Mouse (Mus musculus) mouse trophoblast stem cell (cell line): ENCODE data around the gene Syk.

ENCODE experiments used
- in situ Hi-C, 2 experiments: fragments of 300-500 bp; cut with MseI, MboI; formaldehyde crosslinking; loops; 2 replicates in 1 of 2; 3 replicates in 1 of 2; pipeline ENCODE4 v1.15.1; 2025

Syk gene

GRCm38 (mm10) chr13:52597092-52597678, 14.2 kb downstream of the Syk start:
- in situ Hi-C loops, result no loop called here

GRCm38 (mm10) chr13:52598233-52598632, 15.3 kb downstream of the Syk start:
- in situ Hi-C loops, result no loop called here

- in situ Hi-C loops, result loop anchor here in 1 of 2 experiments (25.0 kb wide), 1 partner anchor 763 kb away; the partner anchor contains the start of gene Gadd45g
These were observed 17.2 kb downstream of the Syk start for GRCm38 (mm10) chr13:52600015-52600643.

GRCm38 (mm10) chr13:52602752-52603151, 19.8 kb downstream of the Syk start:
- in situ Hi-C loops, result loop anchor here in 1 of 2 experiments (25.0 kb wide), 1 partner anchor 765 kb away; the partner anchor contains the start of gene Gadd45g

GRCm38 (mm10) chr13:52603704-52604349, 20.9 kb downstream of the Syk start:
- in situ Hi-C loops, result loop anchor here in 1 of 2 experiments (25.0 kb wide), 1 partner anchor 767 kb away; the partner anchor contains the start of gene Gadd45g

GRCm38 (mm10) chr13:52605006-52605405, 22.0 kb downstream of the Syk start:
- in situ Hi-C loops, result loop anchor here in 1 of 2 experiments (25.0 kb wide), 1 partner anchor 768 kb away; the partner anchor contains the start of gene Gadd45g

- in situ Hi-C loops, result loop anchor here in 1 of 2 experiments (25.0 kb wide), 1 partner anchor 769 kb away; the partner anchor contains the start of gene Gadd45g
These were observed 22.9 kb downstream of the Syk start for GRCm38 (mm10) chr13:52605911-52606310.

GRCm38 (mm10) chr13:52606656-52607275, 23.8 kb downstream of the Syk start:
- in situ Hi-C loops, result loop anchor here in 1 of 2 experiments (25.0 kb wide), 1 partner anchor 769 kb away; the partner anchor contains the start of gene Gadd45g

GRCm38 (mm10) chr13:52607964-52608363, 25.0 kb downstream of the Syk start:
- in situ Hi-C loops, result loop anchor here in 1 of 2 experiments (25.0 kb wide), 1 partner anchor 771 kb away; the partner anchor contains the start of gene Gadd45g

GRCm38 (mm10) chr13:52610463-52610862, 27.5 kb downstream of the Syk start:
- in situ Hi-C loops, result loop anchor here in 1 of 2 experiments (25.0 kb wide), 1 partner anchor 773 kb away; the partner anchor contains the start of gene Gadd45g

GRCm38 (mm10) chr13:52613266-52613665, 30.3 kb downstream of the Syk start:
- in situ Hi-C loops, result loop anchor here in 1 of 2 experiments (25.0 kb wide), 1 partner anchor 776 kb away; the partner anchor contains the start of gene Gadd45g

- in situ Hi-C loops, result loop anchor here in 1 of 2 experiments (25.0 kb wide), 1 partner anchor 778 kb away; the partner anchor contains the start of gene Gadd45g
These were observed 32.1 kb downstream of the Syk start for GRCm38 (mm10) chr13:52615085-52615484.

- in situ Hi-C loops, result loop anchor here in 1 of 2 experiments (25.0 kb wide), 1 partner anchor 780 kb away; the partner anchor contains the start of gene Gadd45g
These were observed 34.2 kb downstream of the Syk start for GRCm38 (mm10) chr13:52617096-52617714.

- in situ Hi-C loops, result loop anchor here in 1 of 2 experiments (25.0 kb wide), 1 partner anchor 781 kb away; the partner anchor contains the start of gene Gadd45g
These were observed 35.6 kb downstream of the Syk start for GRCm38 (mm10) chr13:52618592-52618991.

- in situ Hi-C loops, result loop anchor here in 1 of 2 experiments (25.0 kb wide), 1 partner anchor 782 kb away; the partner anchor contains the start of gene Gadd45g
These were observed 36.5 kb downstream of the Syk start for GRCm38 (mm10) chr13:52619482-52619881.

GRCm38 (mm10) chr13:52624038-52624437, 41.1 kb downstream of the Syk start:
- in situ Hi-C loops, result loop anchor here in 1 of 2 experiments (5.0 to 25.0 kb wide), 3 partner anchors 89 to 787 kb away; partner anchors contain the start of genes Diras2 and Gadd45g

- in situ Hi-C loops, result loop anchor here (5.0 to 10.0 kb wide), 2 partner anchors 94 to 376 kb away; partner anchors contain the start of gene Diras2 (in 1 of the 2)
These were observed 45.6 kb downstream of the Syk start for GRCm38 (mm10) chr13:52628602-52629001.

- in situ Hi-C loops, result no loop called here
These were observed 48.7 kb downstream of the Syk start for GRCm38 (mm10) chr13:52631624-52632023.

- in situ Hi-C loops, result no loop called here
These were observed 52.5 kb downstream of the Syk start for GRCm38 (mm10) chr13:52635484-52635883.

- in situ Hi-C loops, result no loop called here
These were observed 53.3 kb downstream of the Syk start for GRCm38 (mm10) chr13:52636176-52636748.
